Mouse (Mus musculus) colon, adult 2 months (tissue): ENCODE measurements around the gene Rab4b. TPM values are rescaled to one million over a fixed set of nuclear protein-coding genes. Genes with fewer than 3 reads are reported as not detected.

Source experiments
- polyA plus RNA-seq: library from polyadenylated mRNA; depleted of rRNA; stranded (reverse); fragments of >200 nt; gene quantifications from 2 replicates; pipeline ENCODE4 v1.2.3, GENCODE M21; 2012; rRNA removed

Gene Rab4b
- polyA plus RNA-seq: 75.7 and 89.8 TPM in 2 replicates

DNA sequence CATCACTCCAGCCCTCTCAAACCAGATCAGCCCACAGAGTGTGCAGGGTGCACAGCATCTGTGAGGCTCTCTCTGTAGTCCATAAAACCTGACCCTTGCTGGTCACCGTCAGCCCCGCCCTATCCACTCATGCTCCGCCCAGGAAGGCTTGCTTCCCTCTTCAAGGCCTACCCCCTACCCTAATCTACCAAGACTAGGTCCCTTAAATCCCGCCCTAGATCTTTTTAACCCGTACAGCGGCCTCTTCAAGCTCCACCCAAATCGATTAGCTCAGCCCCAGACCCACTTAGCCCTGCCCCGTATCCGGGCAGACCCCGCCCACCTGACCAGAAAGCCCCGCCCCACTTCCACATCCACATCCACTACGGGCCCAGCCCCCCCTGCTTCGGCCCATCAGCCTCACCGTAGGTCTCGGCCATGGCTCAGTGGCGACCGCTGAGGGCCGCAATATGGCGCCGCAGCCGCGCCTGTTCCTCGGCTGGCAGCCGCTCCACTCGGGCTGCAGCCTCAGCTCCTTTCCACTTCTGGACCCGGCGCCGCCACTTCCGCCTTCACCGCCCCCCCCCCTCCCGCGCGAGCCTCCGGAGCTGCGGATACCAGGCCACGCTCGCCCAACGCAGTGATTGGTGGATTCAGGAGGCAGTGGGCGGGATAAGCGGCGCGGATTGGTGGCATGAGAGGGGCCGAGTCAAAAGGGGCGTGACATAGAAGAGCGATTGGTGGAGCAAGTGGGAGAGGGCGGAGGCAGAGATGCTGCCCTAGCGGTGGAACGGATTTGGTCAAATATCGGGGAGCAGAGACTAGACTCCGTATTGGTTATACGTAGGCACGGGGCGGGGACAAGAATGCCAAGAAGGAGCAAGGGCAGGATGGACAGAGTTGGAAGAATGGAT lies at the start of gene Rab4b:
Gene Rab4b (minus strand): TSS at position 573 of the 893 bp plus-strand sequence.

DNA sequence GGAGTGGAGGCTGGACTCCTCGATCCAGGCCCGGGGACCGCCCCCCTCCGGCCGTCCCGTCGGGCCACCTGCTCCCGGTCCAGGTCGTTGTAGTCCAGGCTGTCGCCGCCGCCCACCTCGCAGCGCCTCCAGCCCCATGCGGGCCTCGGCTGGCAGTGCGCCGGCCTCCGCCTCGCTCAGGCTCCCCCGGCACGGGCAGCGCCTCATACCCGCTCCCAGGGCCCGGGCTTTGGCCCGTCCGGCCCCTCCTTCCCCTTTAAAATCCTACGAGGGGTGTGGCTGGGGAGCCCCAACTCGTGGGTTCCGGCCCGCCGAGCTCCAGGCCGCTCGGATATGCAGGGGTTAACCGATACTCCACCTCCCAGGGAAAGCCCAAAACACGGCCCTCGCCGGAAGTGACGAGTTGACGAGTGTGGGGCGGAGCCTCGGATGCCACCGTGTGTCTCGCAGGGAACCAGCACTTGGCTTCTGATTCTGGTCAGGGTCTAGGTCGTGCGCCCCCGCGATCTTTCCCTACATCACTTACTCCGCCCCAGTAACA lies 49.7 kb upstream of the Rab4b start, which contains the start of gene Itpkc:
Gene Itpkc (minus strand): TSS at position 381 of the 541 bp plus-strand sequence.

DNA sequence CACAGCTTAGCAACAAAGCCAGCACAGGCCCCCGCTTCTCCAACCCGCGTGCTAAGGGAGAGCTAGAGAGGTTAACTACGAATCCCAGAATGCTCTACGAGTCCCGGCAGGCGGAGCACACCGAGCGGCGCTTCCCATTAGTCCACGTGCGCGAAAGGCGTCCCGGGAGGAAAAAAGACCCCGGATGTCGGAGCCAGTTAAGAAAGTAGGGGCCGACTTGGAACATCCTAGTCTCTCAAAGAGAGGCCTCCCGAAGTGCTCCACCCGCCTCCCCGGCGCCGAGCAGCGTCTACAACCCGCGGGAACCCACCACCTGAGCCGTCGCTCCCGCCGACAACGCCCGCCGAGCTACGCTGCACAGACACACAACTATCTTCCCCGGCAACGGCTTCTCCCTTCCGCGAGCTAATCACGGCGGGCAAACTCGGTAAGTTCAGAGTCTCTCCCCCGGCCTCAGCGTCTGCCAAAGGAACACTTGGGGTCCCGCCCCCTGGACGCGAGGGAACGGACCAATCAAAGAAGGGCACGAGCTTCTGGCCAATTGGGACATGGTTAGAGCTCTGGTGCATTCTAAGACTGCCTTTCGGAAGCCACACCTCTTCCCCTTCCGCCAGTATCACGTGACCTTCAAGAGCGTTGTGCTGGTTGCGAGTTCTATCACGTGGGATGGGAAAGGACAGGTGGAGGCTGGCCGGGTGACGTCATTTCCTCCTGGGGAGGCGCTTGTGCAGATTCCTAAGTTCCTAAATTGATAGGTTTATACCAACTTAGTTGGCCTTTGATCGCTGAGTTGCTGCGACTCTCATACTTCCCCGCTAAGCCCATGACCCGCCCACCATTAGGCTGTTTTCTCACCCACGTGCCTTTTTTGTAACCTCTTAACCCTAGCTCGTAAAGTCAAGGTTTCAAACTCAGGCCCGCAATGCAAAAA lies 17.2 kb upstream of the Rab4b start, which contains the start of the genes BC024978 and Snrpa:
Gene BC024978 (plus strand): TSS at position 101 of the 931 bp plus-strand sequence.
Gene Snrpa (minus strand): TSS at position 591 of the 931 bp plus-strand sequence.

DNA sequence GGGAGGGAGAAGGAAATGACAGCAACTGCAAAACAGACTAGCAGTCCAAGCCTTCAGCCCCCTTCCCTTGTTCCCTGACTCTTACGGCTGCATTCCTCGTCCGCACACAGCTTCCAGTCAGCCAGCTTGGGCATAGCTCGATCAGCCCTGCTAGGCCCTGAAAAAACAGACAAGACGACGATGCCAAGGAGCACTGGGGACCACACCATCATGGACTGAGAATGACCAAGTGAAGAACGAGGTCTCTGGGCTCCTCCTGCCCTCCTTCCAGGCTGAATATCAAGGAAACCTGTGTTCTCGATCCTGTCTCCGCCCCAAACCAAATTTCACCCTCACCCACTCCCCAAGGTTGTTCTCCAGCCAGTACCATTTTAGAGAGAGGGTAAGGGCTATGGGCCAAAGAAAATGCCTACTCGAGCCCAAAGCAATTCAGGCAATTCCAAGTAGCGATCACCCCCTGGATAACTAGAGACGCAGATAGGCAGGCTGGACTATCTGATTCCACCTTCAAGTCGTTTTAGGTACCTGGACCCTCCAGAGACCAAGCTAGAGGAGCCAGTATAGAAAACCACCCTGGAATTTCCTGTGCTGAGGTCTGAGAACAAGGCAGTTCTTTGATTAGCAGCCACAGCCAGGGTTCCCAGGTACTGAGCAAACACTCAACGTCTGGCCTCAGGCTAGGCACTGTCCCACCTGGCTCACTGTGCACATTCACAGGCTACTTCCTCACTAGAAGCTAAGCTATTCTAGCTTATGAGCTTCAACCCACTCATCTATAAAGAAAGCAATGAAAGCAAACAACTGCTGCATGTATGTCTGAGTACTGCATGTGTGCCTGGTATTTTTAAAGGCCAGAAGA lies 2.4 kb upstream of the Rab4b start, which contains the start of the genes Gm21983 and Mia:
Gene Gm21983 (minus strand): TSS at position 250 of the 859 bp plus-strand sequence.
Gene Mia (minus strand): TSS at position 321 of the 859 bp plus-strand sequence.

DNA sequence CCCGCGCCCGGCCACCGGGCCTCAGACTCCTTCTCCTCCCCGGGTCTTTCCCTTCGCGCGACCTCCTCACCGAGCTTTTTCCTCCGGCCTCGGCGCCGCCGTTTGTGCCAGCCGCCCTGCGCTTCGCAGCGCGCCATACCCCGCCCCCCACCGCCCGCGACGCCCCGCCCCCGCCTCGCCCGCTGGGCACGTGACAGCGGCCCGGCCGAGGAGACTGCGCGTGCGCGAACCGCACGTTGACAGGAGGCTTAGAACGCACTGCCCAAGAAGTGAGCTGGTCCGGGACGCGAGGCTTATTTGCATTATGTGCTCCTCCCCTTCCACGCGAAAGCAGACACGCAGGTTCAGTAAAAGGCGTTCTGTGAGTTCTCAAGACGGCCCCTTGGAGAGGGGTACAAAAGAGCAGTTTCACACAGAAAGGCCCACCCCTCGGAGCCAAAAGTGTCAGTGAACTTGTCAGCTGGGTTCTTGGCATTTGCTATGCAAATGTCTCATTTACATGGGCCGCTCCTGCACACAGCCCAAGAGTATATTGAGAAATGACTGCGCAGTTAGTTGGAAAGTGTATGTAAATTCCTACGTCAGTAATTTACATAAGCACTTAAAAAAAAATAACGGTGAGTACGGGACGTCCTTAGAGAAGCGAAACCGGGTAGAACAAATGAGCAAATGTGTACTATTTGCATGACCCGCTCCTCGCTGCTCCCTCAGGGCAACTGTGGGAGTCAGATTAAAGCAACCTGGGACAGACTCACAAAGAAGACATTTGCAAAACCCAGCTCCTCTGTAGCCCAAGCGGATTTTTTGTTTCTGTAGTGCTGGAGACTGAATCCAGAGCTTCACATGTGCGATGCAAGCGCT lies 11.9 kb downstream of the Rab4b start, which contains the start of gene Egln2:
Gene Egln2 (minus strand): TSS at position 189 of the 861 bp plus-strand sequence.

DNA sequence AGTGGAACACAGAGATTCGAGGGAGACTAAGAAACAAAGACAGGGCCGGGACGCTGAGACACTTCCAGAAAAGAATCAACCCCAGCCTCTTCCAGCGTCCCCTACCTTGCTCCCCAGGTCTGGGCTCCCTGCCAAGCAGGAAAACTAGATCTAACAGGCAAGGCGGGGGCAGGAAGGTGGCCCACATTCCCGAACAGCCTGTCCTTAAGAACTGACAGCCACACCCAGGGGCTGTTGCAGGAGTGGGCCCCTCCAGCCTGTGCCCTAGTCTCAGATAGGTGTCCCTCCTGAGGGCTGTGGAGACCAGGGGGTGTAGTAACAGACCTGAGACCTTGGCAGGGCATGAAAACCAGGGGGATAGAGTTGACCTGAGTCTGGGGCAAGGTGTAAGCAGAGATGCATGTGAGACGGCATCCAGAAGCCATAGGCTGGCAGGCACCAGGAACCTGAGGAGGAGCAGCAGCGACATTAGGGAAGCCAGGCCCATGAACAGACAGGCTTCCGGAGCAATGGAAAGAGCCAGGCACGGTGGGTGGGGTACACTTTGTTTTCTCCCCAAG lies 25.4 kb downstream of the Rab4b start, which contains the start of gene Cyp2t4:
Gene Cyp2t4 (plus strand): TSS at position 510 of the 560 bp plus-strand sequence.

DNA sequence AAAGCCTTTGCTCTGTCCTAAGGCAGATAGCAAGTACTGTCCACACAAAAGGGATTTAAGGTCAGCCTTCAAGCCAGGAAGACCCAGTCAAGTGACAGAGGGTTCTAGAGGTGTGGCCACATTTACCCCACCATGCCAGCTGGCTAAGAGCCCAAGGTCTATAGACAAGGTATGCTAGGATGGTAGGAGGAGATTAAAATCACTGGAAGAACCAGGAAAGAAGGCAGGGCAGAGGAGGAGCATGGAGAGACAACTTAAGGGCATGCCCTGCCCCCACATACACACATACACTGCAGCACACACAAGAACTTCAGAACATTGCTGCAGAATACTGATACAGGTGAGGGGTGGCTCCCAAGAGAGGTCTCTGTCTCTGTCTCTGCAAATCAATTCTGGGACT lies 59.0 kb downstream of the Rab4b start, which contains the start of gene Cyp2f2:
Gene Cyp2f2 (plus strand): TSS at position 234 of the 400 bp plus-strand sequence.

Other genes starting within 250 kb of the Rab4b start
- not detected in 2 replicates for gene Cyp2a22, start 239.5 kb downstream of the Rab4b start, polyA plus RNA-seq
- not detected in 2 replicates for gene Cyp2a12, start 149.8 kb downstream of the Rab4b start, polyA plus RNA-seq
- 32.1 and 42.8 TPM in 2 replicates for gene Cyp2f2, start 59.0 kb downstream of the Rab4b start, polyA plus RNA-seq
- not detected in 2 replicates for gene Cyp2t4, start 25.2 kb downstream of the Rab4b start, polyA plus RNA-seq
- 114 and 122 TPM in 2 replicates for gene Egln2, start 12.1 kb downstream of the Rab4b start, polyA plus RNA-seq
- gene Gm21983, start 2.2 kb upstream of the Rab4b start, polyA plus RNA-seq: not detected in 2 replicates
- 13.2 and 15.1 TPM in 2 replicates for gene Mia, start 2.3 kb upstream of the Rab4b start, polyA plus RNA-seq
- 12.1 and 14.1 TPM in 2 replicates for gene BC024978, start 16.9 kb upstream of the Rab4b start, polyA plus RNA-seq
- 143 and 174 TPM in 2 replicates for gene Snrpa, start 17.4 kb upstream of the Rab4b start, polyA plus RNA-seq
- 30.0 and 32.5 TPM in 2 replicates for gene Itpkc, start 49.8 kb upstream of the Rab4b start, polyA plus RNA-seq
- gene Coq8b, start 54.1 kb upstream of the Rab4b start, polyA plus RNA-seq: 45.7 and 55.4 TPM in 2 replicates
- gene Numbl, start 79.5 kb upstream of the Rab4b start, polyA plus RNA-seq: 24.9 and 26.6 TPM in 2 replicates
- 310 and 356 TPM in 2 replicates for gene Ltbp4, start 158.8 kb upstream of the Rab4b start, polyA plus RNA-seq
- 107 and 150 TPM in 2 replicates for gene Shkbp1, start 177.1 kb upstream of the Rab4b start, polyA plus RNA-seq
- not detected in 2 replicates for gene Gm20479, start 178.5 kb upstream of the Rab4b start, polyA plus RNA-seq